Mouse (Mus musculus) CD8-positive naive resting alpha-beta T cell, adult 57 days (primary cell): ENCODE results near the gene Arl14. TPM values are rescaled to one million over a fixed set of nuclear protein-coding genes. Genes with fewer than 3 reads are reported as not detected.

Source experiments
- total RNA-seq: library from RNA; stranded (reverse); gene quantifications from one replicate; pipeline ENCODE4 v1.2.4, GENCODE M21; 2023

Gene Arl14
- total RNA-seq, result not detected

GRCm38 (mm10) chr3:69221806-69222501, at the start of gene Arl14:
Arl14 (plus strand) TSS chr3:69222419.

Other genes starting within 250 kb of the Arl14 start
- 88.8 TPM for gene Ift80, start 217.8 kb upstream of the Arl14 start, total RNA-seq
- gene Smc4, start 217.7 kb upstream of the Arl14 start, total RNA-seq, result 360 TPM
- 67.6 TPM for gene Trim59, start 177.7 kb upstream of the Arl14 start, total RNA-seq
- 138 TPM for gene Kpna4, start 95.3 kb upstream of the Arl14 start, total RNA-seq
- gene Ppm1l, start 94.4 kb downstream of the Arl14 start, total RNA-seq, result 6.6 TPM